Mouse (Mus musculus) heart, postnatal 0 days (tissue): ENCODE results near the gene Gstm5. TPM values are rescaled to one million over a fixed set of nuclear protein-coding genes. Genes with fewer than 3 reads are reported as not detected.

ENCODE experiments used
- ATAC-seq: fragments of 200-750 bp; cut with Nextera tagmentation; 2 replicates; pipeline ENCODE4 v1.8.0; 2017; ENCODE audit warnings: low read depth, moderate number of reproducible peaks, moderate library complexity; ENCODE audit not compliant: insufficient read depth
- DNase-seq: peaks from one replicate; pipeline ENCODE4 v3.0.0-alpha.2; 2016; ENCODE audit warnings: low spot score
- H3K27ac ChIP-seq: fragments of 300-500 bp; sonication (generic); 2 replicates; pipeline ENCODE4 v1.5.1; 2014; ENCODE audit warnings: low read depth, mild to moderate bottlenecking
- H3K27me3 ChIP-seq: fragments of 300-500 bp; sonication (generic); 2 replicates; pipeline ENCODE4 v1.6.1; 2014; ENCODE audit warnings: low read length, mixed read lengths; ENCODE audit not compliant: control insufficient read depth, insufficient read depth
- H3K36me3 ChIP-seq: fragments of 300-500 bp; sonication (generic); replicated peaks from 2 replicates; pipeline ENCODE4 v1.6.1; 2014; ENCODE audit warnings: low read length, mixed read lengths; ENCODE audit not compliant: control insufficient read depth, insufficient read depth
- H3K4me1 ChIP-seq: fragments of 300-500 bp; sonication (generic); 2 replicates; pipeline ENCODE4 v1.6.1; 2014; ENCODE audit warnings: antibody characterized with exemption; ENCODE audit not compliant: control insufficient read depth, insufficient read depth
- H3K4me2 ChIP-seq: fragments of 300-500 bp; sonication (generic); 2 replicates; pipeline ENCODE4 v1.6.1; 2014; ENCODE audit warnings: low read depth, mild to moderate bottlenecking, low read length, moderate library complexity
- H3K4me3 ChIP-seq: fragments of 300-500 bp; sonication (generic); 2 replicates; pipeline ENCODE4 v1.5.1; 2014; ENCODE audit warnings: low read depth, low read length
- H3K9ac ChIP-seq: fragments of 300-500 bp; sonication (generic); replicated peaks from 2 replicates; pipeline ENCODE4 v1.6.1; 2014; ENCODE audit warnings: low read depth, low read length, mixed read lengths
- H3K9me3 ChIP-seq: fragments of 300-500 bp; sonication (generic); replicated peaks from 2 replicates; pipeline ENCODE4 v1.6.1; 2016; ENCODE audit warnings: low read length; ENCODE audit not compliant: control insufficient read depth
- CTCF ChIP-seq: IDR thresholded peaks from 2 replicates; pipeline ENCODE4 v1.5.1; 2016; ENCODE audit warnings: antibody characterized with exemption, control low read depth, low read depth
- EP300 ChIP-seq: IDR thresholded peaks from 2 replicates; pipeline ENCODE4 v1.6.1; 2016; ENCODE audit warnings: antibody characterized with exemption, low read depth
- WGBS: fragments of 180-500 bp; shearing (Covaris S2); extraction: QIAGEN DNeasy Blood & Tissue Kit; methylation state at CpG from one replicate; pipeline ENCODE4 v1.1.7; 2014; 5-methylcytosine and 5-hydroxymethylcytosine counted together
- polyA plus RNA-seq: library from polyadenylated mRNA; unstranded; fragments of >200 nt; fragmentation: Nextera tagmentation; extraction: Ambion mirVana; gene quantifications from 2 replicates; pipeline ENCODE4 v1.2.1, GENCODE M21; 2015
- total RNA-seq: library from RNA; depleted of rRNA; stranded (reverse); fragments of >200 nt; gene quantifications from 2 replicates; pipeline ENCODE4 v1.2.3, GENCODE M21; 2014; ENCODE audit warnings: low replicate concordance

Gstm5 gene
- total and polyA plus RNA-seq, 2 experiments from 2014 or later = 98.4 to 138 TPM

DNA sequence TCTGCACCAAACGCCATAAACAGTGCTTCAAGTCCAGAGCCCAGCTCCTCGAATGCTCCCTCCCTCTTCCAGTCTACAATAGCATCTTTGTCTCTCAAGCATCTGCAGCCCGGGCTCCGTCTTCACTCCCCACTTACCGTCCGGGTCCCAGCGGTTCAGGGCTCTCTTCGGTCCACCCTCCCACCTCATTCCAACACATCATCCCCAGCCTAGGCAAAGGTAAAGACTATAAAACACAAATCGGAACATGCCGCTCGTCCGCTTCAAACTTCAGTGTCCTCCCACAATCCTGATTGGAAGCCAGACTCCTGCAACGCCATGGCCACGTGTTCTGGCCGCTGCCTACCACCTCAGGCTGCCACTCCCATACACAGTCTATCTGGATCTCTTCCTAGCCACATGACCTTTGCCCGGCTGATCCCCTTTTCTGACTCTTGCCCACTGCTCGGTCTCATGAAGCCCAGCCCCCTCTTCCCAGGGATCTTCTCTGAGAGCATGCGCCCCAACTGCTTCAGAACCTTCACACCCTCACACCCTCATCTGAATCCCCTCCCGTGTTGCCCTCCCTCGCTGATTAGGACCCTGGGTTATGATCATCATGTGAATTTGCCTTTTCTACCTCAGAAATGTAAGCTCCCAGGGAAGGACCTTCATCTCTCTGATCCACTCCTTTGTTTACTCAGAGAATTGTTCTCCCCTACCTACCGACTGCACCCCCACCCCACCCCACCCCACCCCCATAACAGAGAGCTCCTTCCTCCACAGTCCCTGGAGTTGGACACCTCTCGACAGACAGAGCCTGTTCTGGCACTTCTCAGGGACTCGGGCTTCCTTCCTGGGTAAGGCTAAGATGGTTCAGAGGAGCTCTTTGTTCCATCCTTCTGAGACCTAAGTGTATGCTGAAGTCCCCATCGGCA, 22.0 kb upstream of the Gstm5 start:
- ATAC-seq (no peak; the same call in 1 of the 2 replicates), DNase-seq (no peak)
- H3K4me1 ChIP-seq = no peaks in the 10 kb centered on the region
- H3K4me3 ChIP-seq = no peak overlapping the region
- 64% methylated on average over 24 of the region's 24 CpGs for WGBS
- no peaks in the 10 kb centered on the region for H3K27me3 ChIP-seq
- no peak overlapping the region for H3K9ac ChIP-seq
- H3K9me3 ChIP-seq = no peaks in the 10 kb centered on the region
- H3K4me2 ChIP-seq = no peak overlapping the region
- TF ChIP-seq EP300 (no peak), CTCF (no peak)
- H3K27ac ChIP-seq = no peak overlapping the region
- H3K36me3 ChIP-seq = no peaks in the 10 kb centered on the region

DNA sequence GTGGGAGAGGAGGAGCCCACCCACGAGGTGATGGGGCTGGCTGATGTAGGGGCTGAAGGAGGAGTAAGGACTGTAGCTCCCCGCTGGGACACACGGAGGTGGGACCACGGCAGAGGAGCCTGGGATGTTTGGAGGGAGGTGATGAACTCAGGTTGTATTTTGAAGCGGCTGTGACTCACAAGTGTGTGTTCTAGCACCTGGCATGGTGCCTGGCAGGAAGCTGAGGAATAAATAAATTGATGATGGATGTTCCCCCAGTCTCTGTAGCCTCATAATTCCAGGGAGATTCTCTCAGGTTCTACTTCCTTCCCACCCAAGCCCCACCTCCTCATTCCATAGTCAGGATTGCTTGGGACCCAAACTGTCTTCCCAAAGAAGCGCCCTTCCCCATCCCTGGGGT, 20.4 kb upstream of the Gstm5 start:
- H3K27me3 ChIP-seq = no peaks in the 10 kb centered on the region
- H3K4me1 ChIP-seq = no peaks in the 10 kb centered on the region
- H3K4me2 ChIP-seq = no peak overlapping the region
- no peaks in the 10 kb centered on the region for H3K9me3 ChIP-seq
- no peak overlapping the region for H3K9ac ChIP-seq
- DNase-seq = no peak
- H3K4me3 ChIP-seq = no peak overlapping the region
- TF ChIP-seq CTCF (no peak), EP300 (no peak)
- WGBS = 57% methylated on average over 6 of the region's 6 CpGs
- H3K27ac ChIP-seq = no peak overlapping the region
- no peak for ATAC-seq
- no peaks in the 10 kb centered on the region for H3K36me3 ChIP-seq

DNA sequence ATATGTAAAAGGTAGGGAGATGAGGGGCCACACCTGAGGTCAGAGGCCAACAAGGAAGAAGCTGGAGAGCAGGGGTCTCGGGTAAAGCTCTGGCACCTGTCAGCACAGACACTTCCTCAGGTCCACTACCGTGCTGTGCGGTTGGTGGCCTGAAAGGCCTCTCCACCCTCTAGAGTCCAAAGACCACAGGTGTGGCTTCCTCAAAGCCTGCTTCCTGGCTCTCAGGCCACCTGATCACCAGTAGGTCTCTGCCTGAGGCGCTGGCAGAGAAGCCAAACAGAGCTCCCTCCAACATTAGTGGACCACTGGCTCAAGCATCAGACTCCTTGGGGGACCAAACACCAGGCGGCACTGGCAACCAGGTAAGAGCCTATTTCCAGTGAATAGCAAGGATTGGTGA, 18.6 kb upstream of the Gstm5 start, which contains the start of gene Eps8l3:
Gene Eps8l3, plus strand, starts transcription at position 225 of the 400 bp plus-strand sequence.
- Histone ChIP-seq H3K9me3 (no peaks in the 10 kb centered on the region), H3K9ac (no peak within 1 kb of the TSS), H3K4me2 (no peak within 1 kb of the TSS), H3K27me3 (no peaks in the 10 kb centered on the region), H3K36me3 (no peaks in the 10 kb centered on the region), H3K4me3 (no peak within 1 kb of the TSS), H3K27ac (no peak within 1 kb of the TSS), H3K4me1 (no peaks in the 10 kb centered on the region)
- no peak for DNase-seq
- WGBS = 81% methylated on average over 5 of the region's 5 CpGs
- ATAC-seq = no peak
- no peak for TF ChIP-seq EP300
- no peak for TF ChIP-seq CTCF

DNA sequence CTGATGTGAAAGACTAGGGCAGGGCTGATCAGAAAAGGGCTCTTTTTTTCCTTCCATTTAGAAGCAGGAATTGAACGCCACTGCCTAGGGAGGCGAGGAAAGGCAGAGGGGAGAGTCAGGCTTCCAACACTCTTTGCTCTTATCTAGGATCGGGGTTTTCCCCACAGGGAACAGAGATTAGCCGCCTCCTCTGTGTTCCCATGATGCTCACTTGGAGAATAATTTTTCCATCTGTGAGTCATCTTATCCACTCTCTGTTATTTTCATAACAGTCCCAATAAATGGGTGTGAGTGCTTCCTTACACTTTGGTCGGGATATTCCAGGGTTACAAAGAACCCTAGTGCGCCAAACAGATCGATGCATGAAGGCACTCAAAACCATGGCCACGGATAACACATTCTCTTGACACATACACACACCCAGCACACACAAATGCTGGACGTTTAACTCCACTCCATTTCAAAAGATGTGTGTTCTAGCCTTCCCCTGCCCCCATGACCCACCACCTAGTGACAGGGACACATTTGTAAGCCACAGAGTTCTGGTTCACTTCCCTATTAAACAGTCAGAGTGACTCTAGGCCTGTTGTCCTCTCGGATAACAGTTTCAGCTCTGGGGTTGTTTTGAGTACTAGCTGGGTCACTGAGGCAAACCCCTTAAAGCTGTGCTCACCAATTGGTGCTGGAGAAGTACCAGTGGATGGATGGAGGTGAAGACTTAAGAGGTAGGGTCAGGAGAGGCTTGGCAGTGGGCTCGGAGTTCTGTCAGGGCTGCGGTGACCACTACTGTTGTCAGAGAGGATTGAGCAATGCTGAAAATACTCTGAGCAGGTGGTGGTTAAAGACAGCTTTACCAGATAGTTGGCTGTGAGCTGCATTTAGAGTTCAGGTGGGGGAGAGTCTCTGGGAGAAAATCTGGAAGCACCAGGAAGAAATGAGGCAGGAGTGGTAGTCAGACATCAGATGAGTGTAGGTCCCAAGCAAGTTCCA, 17.6 kb upstream of the Gstm5 start:
- Histone ChIP-seq H3K4me1 (no peaks in the 10 kb centered on the region), H3K9ac (no peak overlapping the region), H3K4me2 (no peak overlapping the region), H3K36me3 (no peaks in the 10 kb centered on the region), H3K27me3 (0 out of 2 replicates have a peak, but pooled peaks cover 2% of the 10 kb centered on the region), H3K9me3 (no peaks in the 10 kb centered on the region), H3K27ac (no peak overlapping the region), H3K4me3 (no peak overlapping the region)
- TF ChIP-seq CTCF = no peak
- TF ChIP-seq EP300 = no peak
- no peak for ATAC-seq
- WGBS = 53% methylated on average over 12 of the region's 12 CpGs
- DNase-seq = no peak
